Mouse (Mus musculus): ENCODE data around the gene Chrdl1.

The Chrdl1 gene

GRCm38 (mm10) chrX:143393791-143394369 is at the start of gene Chrdl1:
Gene Chrdl1, minus strand, starts transcription at chrX:143394262.
- in situ Hi-C loops (cut with MboI; ENCODE audit: low sequenced_read_pairs) = no loop called here

GRCm38 (mm10) chrX:143442638-143443037 is 48.6 kb upstream of the Chrdl1 start:
- in situ Hi-C loops (cut with MboI; ENCODE audit: low sequenced_read_pairs) = loop anchor here (10.0 to 25.0 kb wide), 2 partner anchors 348 to 630 kb away; partner anchors contain the start of gene Rtl9

- in situ Hi-C loops (cut with MboI; ENCODE audit: low sequenced_read_pairs) = no loop called here
Observed at GRCm38 (mm10) chrX:143404601-143405000, 10.5 kb upstream of the Chrdl1 start.

- in situ Hi-C loops (cut with MboI; ENCODE audit: low sequenced_read_pairs) = no loop called here
Observed at GRCm38 (mm10) chrX:143366256-143366959, 27.7 kb downstream of the Chrdl1 start.

GRCm38 (mm10) chrX:143347227-143347626 is 46.8 kb downstream of the Chrdl1 start:
- in situ Hi-C loops (cut with MboI; ENCODE audit: low sequenced_read_pairs) = no loop called here

- in situ Hi-C loops (cut with MboI; ENCODE audit: low sequenced_read_pairs) = no loop called here
Observed at GRCm38 (mm10) chrX:143346739-143347138, 47.3 kb downstream of the Chrdl1 start.

GRCm38 (mm10) chrX:143344509-143345495 is 49.3 kb downstream of the Chrdl1 start:
- in situ Hi-C loops (cut with MboI; ENCODE audit: low sequenced_read_pairs) = no loop called here

- in situ Hi-C loops (cut with MboI; ENCODE audit: low sequenced_read_pairs) = no loop called here
Observed at GRCm38 (mm10) chrX:143338156-143338555, 55.9 kb downstream of the Chrdl1 start.

- in situ Hi-C loops (cut with MboI; ENCODE audit: low sequenced_read_pairs) = no loop called here
Observed at GRCm38 (mm10) chrX:143337561-143337960, 56.5 kb downstream of the Chrdl1 start.

GRCm38 (mm10) chrX:143336661-143337060 is 57.4 kb downstream of the Chrdl1 start:
- in situ Hi-C loops (cut with MboI; ENCODE audit: low sequenced_read_pairs) = no loop called here

GRCm38 (mm10) chrX:143335846-143336245 is 58.2 kb downstream of the Chrdl1 start:
- in situ Hi-C loops (cut with MboI; ENCODE audit: low sequenced_read_pairs) = no loop called here

- in situ Hi-C loops (cut with MboI; ENCODE audit: low sequenced_read_pairs) = no loop called here
Observed at GRCm38 (mm10) chrX:143313166-143313565, 80.9 kb downstream of the Chrdl1 start.

- in situ Hi-C loops (cut with MboI; ENCODE audit: low sequenced_read_pairs) = no loop called here
Observed at GRCm38 (mm10) chrX:143294726-143295125, 99.3 kb downstream of the Chrdl1 start.

GRCm38 (mm10) chrX:143275202-143275601 is 118.9 kb downstream of the Chrdl1 start:
- in situ Hi-C loops (cut with MboI; ENCODE audit: low sequenced_read_pairs) = no loop called here

- in situ Hi-C loops (cut with MboI; ENCODE audit: low sequenced_read_pairs) = no loop called here
Observed at GRCm38 (mm10) chrX:143250709-143251108, 143.4 kb downstream of the Chrdl1 start.

All from CH12F3 (cell line).